Mouse (Mus musculus) heart, embryonic 15.5 days (tissue): ENCODE data around the gene Sfpq. TPM values are rescaled to one million over a fixed set of nuclear protein-coding genes. Genes with fewer than 3 reads are reported as not detected.

Experiments
- ATAC-seq: fragments of 200-750 bp; cut with Nextera tagmentation; replicated peaks from 2 replicates; pipeline ENCODE4 v1.8.0; 2017; ENCODE audit warnings: low read depth, moderate TSS enrichment; ENCODE audit not compliant: insufficient number of reproducible peaks, insufficient read depth, low FRiP score
- H3K27ac ChIP-seq: fragments of 300-500 bp; sonication (generic); 2 replicates; pipeline ENCODE4 v1.5.1; 2015; ENCODE audit warnings: mild to moderate bottlenecking, inconsistent platforms
- H3K27me3 ChIP-seq: fragments of 300-500 bp; sonication (generic); 2 replicates; pipeline ENCODE4 v1.6.1; 2015; ENCODE audit warnings: inconsistent platforms
- H3K36me3 ChIP-seq: fragments of 300-500 bp; sonication (generic); 2 replicates; pipeline ENCODE4 v1.6.1; 2015; ENCODE audit warnings: mild to moderate bottlenecking, inconsistent platforms
- H3K4me1 ChIP-seq: fragments of 300-500 bp; sonication (generic); replicated peaks from 2 replicates; pipeline ENCODE4 v1.6.1; 2015; ENCODE audit warnings: inconsistent platforms
- H3K4me2 ChIP-seq: fragments of 300-500 bp; sonication (generic); 2 replicates; pipeline ENCODE4 v1.6.1; 2015; ENCODE audit warnings: inconsistent platforms, mild to moderate bottlenecking, moderate library complexity
- H3K4me3 ChIP-seq: fragments of 300-500 bp; sonication (generic); 2 replicates; pipeline ENCODE4 v1.5.1; 2015; ENCODE audit warnings: mild to moderate bottlenecking, inconsistent platforms
- H3K9ac ChIP-seq: fragments of 300-500 bp; sonication (generic); 2 replicates; pipeline ENCODE4 v1.6.1; 2015; ENCODE audit warnings: mild to moderate bottlenecking, inconsistent platforms
- H3K9me3 ChIP-seq: fragments of 300-500 bp; sonication (generic); replicated peaks from 2 replicates; pipeline ENCODE4 v1.6.1; 2016; ENCODE audit warnings: inconsistent platforms
- WGBS: fragments of 180-500 bp; shearing (Covaris S2); methylation state at CpG from one replicate; pipeline ENCODE4 v1.1.7; 2015; ENCODE audit warnings: mixed read lengths; 5-methylcytosine and 5-hydroxymethylcytosine counted together
- polyA plus RNA-seq: library from polyadenylated mRNA; unstranded; fragments of >200 nt; fragmentation: Nextera tagmentation; extraction: Ambion mirVana; gene quantifications from 2 replicates; pipeline ENCODE4 v1.2.1, GENCODE M21; 2015

Sfpq gene
- polyA plus RNA-seq, 1 experiment from 2014 or later, result 42.1 TPM

DNA sequence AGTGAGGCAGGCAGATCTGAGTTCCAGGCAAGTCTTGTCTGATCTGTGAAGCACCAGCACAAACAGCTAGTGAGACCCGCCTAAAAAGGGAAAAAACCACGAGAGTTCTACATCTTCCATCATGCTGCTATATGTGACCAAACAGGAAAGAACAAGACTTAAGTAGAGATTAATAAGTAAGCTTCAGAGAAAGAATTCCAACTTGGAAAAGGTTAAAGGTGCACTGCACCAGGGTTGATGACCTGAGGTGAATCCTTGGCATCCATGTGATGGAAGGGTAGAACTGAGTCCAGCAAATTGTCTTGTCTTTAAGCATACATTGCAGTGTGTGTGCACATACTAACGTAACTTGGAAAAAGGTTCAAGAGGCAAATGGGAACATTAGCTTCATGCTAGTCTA, 16.0 kb downstream of the Sfpq start:
- H3K36me3 ChIP-seq, result peaks cover 69% of the 10 kb centered on the region
- H3K9ac ChIP-seq, result no peak overlapping the region
- H3K4me2 ChIP-seq, result no peak overlapping the region
- H3K4me3 ChIP-seq, result no peak overlapping the region
- no peak for ATAC-seq
- H3K27ac ChIP-seq, result no peak overlapping the region
- H3K4me1 ChIP-seq, result no peaks in the 10 kb centered on the region; the same call in 1 of the 2 replicates
- no peaks in the 10 kb centered on the region for H3K27me3 ChIP-seq
- H3K9me3 ChIP-seq, result no peaks in the 10 kb centered on the region
- 89% methylated on average over 3 of the region's 3 CpGs for WGBS

GRCm38 (mm10) chr4:127037908-127038827, 17.0 kb downstream of the Sfpq start:
- Histone ChIP-seq H3K27ac (no peak overlapping the region), H3K4me2 (no peak overlapping the region), H3K4me1 (no peaks in the 10 kb centered on the region; the same call in 1 of the 2 replicates), H3K4me3 (no peak overlapping the region), H3K9me3 (no peaks in the 10 kb centered on the region), H3K9ac (no peak overlapping the region), H3K36me3 (peaks cover 60% of the 10 kb centered on the region), H3K27me3 (no peaks in the 10 kb centered on the region)
- ATAC-seq, result no peak
- 80% methylated on average over 8 of the region's 8 CpGs for WGBS

- H3K36me3 ChIP-seq, result peaks cover 53% of the 10 kb centered on the region
- no peaks in the 10 kb centered on the region; the same call in 1 of the 2 replicates for H3K4me1 ChIP-seq
- H3K27me3 ChIP-seq, result no peaks in the 10 kb centered on the region
- WGBS, result 89% methylated on average over 3 of the region's 3 CpGs
- H3K4me3 ChIP-seq, result no peak overlapping the region
- no peak overlapping the region for H3K27ac ChIP-seq
- H3K4me2 ChIP-seq, result no peak overlapping the region
- no peak for ATAC-seq
- H3K9ac ChIP-seq, result no peak overlapping the region
- H3K9me3 ChIP-seq, result no peaks in the 10 kb centered on the region
Observed at GRCm38 (mm10) chr4:127038828-127039349, 17.8 kb downstream of the Sfpq start.

GRCm38 (mm10) chr4:127039871-127040483, 18.9 kb downstream of the Sfpq start:
- Histone ChIP-seq H3K9ac (no peak overlapping the region), H3K4me1 (no peaks in the 10 kb centered on the region), H3K9me3 (no peaks in the 10 kb centered on the region), H3K4me2 (no peak overlapping the region), H3K36me3 (peaks cover 43% of the 10 kb centered on the region), H3K4me3 (no peak overlapping the region), H3K27ac (no peak overlapping the region), H3K27me3 (no peaks in the 10 kb centered on the region)
- WGBS, result 72% methylated on average over 3 of the region's 3 CpGs
- ATAC-seq, result no peak

DNA sequence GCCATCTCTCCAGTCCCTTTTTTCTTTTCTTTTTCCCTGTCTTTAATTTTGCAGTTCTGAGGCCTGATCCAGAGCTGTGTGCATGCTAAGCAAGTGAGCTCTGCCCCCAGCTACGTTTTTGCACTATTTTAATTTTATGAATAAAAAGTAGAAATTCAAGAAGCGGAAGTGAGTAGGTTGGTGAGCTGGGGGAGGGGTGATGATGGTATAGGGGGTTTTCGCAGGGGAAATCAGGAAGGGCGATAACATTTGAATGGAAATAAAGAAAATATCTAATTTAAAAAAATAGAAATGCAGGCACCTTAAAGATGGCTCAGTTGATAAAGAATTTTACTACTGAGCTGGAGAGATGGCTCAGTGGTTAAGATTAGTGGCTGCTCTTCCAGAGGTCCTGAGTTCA, 22.4 kb downstream of the Sfpq start:
- WGBS, result 85% methylated on average over 4 of the region's 4 CpGs

DNA sequence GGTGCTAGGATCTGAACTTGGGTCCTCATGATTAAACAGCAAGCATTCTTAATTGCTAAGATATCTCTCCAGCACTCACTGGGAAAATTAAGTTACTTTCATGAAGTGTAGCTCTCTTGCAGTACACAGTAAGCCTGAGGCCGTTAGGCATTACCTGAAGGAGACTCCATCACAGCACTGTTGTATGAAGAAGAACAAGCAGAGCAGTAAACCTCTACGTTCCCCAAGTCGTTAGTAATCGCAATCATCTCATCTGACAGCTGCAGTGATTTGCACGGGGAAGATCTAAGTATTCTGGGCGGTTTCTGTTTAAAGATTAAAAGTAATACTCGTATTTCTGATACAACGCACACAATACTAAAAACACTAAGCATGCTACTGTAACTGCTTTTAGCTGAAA, 30.0 kb downstream of the Sfpq start:
- H3K9me3 ChIP-seq, result no peaks in the 10 kb centered on the region
- H3K4me3 ChIP-seq, result no peak overlapping the region
- H3K9ac ChIP-seq, result no peak overlapping the region
- 83% methylated on average over 8 of the region's 8 CpGs for WGBS
- H3K27me3 ChIP-seq, result no peaks in the 10 kb centered on the region
- ATAC-seq, result no peak
- H3K36me3 ChIP-seq, result peaks cover 26% of the 10 kb centered on the region
- no peak overlapping the region for H3K27ac ChIP-seq
- H3K4me1 ChIP-seq, result no peaks in the 10 kb centered on the region
- no peak overlapping the region for H3K4me2 ChIP-seq

More for the DNA sequence above, 22.4 kb downstream of the Sfpq start:
- H3K27ac ChIP-seq, result no peak overlapping the region
- H3K9me3 ChIP-seq, result no peaks in the 10 kb centered on the region
- peaks cover 23% of the 10 kb centered on the region for H3K36me3 ChIP-seq
- no peaks in the 10 kb centered on the region for H3K27me3 ChIP-seq
- no peak overlapping the region for H3K9ac ChIP-seq
- no peak overlapping the region for H3K4me2 ChIP-seq
- H3K4me3 ChIP-seq, result no peak overlapping the region
- no peak for ATAC-seq
- no peaks in the 10 kb centered on the region for H3K4me1 ChIP-seq

GRCm38 (mm10) chr4:127053071-127053470, 31.9 kb downstream of the Sfpq start:
- Histone ChIP-seq H3K27ac (no peak overlapping the region), H3K4me1 (no peaks in the 10 kb centered on the region), H3K27me3 (no peaks in the 10 kb centered on the region), H3K36me3 (peaks cover 29% of the 10 kb centered on the region), H3K9me3 (no peaks in the 10 kb centered on the region), H3K4me3 (no peak overlapping the region), H3K9ac (no peak overlapping the region), H3K4me2 (no peak overlapping the region)
- no peak for ATAC-seq
- 91% methylated on average over 5 of the region's 5 CpGs for WGBS

DNA sequence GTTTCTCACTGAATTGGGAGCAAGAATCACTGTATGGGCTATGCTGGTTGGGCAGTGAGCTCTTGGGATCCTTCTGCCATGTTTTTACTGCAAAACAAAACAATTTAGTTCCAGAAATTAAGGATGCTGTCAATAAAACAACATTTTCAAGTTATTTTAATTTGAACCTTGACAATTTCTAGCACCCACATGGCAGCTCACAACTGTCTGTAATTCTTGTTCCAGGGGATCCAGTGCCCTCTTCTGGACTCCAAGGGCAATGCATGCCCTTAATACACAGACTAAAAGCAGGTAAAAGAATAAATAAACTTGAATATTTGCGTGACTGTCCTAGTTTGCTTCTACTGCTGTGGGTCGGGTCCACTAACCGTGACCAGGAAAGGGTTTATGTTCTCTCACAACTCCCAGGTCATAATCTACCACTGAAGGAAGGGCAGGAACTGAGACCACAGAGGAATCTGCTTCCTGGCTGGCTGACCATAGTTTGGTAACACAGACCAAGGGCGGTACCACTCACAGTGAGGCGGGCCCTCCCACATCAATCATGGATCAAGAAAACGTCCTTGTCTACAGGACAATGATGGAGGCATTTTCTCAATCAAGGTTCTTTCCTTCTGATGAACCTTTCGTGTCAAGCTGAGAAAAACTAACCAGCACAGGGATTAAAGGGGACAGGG, 33.5 kb downstream of the Sfpq start:
- Histone ChIP-seq H3K9ac (no peak overlapping the region), H3K4me2 (no peak overlapping the region), H3K9me3 (no peaks in the 10 kb centered on the region), H3K27ac (no peak overlapping the region), H3K4me3 (no peak overlapping the region), H3K27me3 (no peaks in the 10 kb centered on the region), H3K4me1 (no peaks in the 10 kb centered on the region), H3K36me3 (peaks cover 20% of the 10 kb centered on the region)
- WGBS, result 86% methylated on average over 7 of the region's 7 CpGs
- no peak for ATAC-seq

DNA sequence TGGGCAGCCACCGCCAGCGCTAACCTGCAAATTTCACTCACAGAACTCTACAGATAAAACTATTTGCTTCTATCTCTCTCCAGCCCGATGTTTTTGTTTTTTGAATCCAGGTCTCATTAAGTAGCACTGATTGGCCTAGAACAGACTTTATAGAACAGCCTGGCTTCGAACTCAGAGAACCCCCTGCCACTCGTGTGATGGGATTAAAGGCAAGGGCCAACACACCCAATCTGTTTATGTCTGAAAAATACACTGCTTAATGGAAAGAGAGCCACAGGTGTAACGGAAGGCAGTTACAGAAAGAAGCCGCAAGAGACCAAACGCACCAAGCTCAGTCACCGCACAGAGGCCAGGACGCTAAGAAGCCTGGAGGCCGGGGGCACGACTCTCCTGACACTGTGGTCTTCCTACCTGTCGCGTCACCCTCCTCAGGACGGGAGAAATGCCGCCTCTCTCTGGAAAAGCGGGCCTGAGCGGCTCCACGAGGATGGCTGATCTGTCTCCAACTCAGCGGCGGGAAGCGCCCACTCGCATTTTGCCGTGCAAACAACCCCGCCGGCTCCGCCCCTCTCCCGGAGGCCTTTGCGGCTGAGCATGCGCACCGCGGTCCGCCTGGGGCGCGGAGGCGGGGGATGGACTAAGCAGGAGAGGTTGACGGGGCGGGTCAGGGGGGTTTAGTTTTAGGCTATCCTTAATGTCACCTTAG, 39.6 kb downstream of the Sfpq start, which contains the start of gene Zmym1:
Gene Zmym1 (minus strand): TSS at position 568 of the 706 bp plus-strand sequence.
- peak within 1 kb of the TSS; percentile 87 for H3K9ac ChIP-seq
- H3K27me3 ChIP-seq, result no peaks in the 10 kb centered on the region
- no peaks in the 10 kb centered on the region for H3K9me3 ChIP-seq
- peak within 1 kb of the TSS; percentile 62 for H3K27ac ChIP-seq
- peak within 1 kb of the TSS; percentile 80 for H3K4me2 ChIP-seq
- peak within 1 kb of the TSS; percentile 96 for H3K4me3 ChIP-seq
- under 1% methylated on average over 38 of the region's 38 CpGs for WGBS
- ATAC-seq, result peak; percentile 89
- peaks cover 6% of the 10 kb centered on the region; the same call in 1 of the 2 replicates for H3K4me1 ChIP-seq
- peaks cover 16% of the 10 kb centered on the region for H3K36me3 ChIP-seq

DNA sequence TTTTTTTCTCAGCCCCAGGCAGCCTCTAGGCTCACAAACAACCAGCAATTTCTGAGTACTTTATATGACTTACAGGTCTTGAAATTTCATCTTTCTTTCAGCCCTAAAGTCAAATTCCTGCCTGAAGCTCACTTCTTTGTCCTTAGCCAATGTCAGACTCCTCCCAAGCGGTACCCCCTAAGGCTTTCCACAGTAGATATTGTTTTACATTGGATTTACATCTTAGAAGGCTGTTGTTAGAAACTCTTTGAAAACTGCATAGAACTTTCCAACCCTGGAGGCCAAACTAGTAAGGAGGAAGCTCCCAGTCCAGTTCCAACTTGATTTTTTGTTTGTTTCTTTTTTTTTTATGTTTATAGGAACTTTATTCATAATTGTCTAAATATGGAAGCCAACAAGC, 42.9 kb downstream of the Sfpq start:
- no peak overlapping the region for H3K4me2 ChIP-seq
- no peak overlapping the region for H3K27ac ChIP-seq
- H3K9ac ChIP-seq, result no peak overlapping the region
- no peak for ATAC-seq
- no peaks in the 10 kb centered on the region for H3K9me3 ChIP-seq
- H3K36me3 ChIP-seq, result no peaks in the 10 kb centered on the region
- H3K27me3 ChIP-seq, result no peaks in the 10 kb centered on the region
- no peak overlapping the region for H3K4me3 ChIP-seq
- 48% methylated on average over 1 of the region's 1 CpGs for WGBS
- H3K4me1 ChIP-seq, result peaks cover 6% of the 10 kb centered on the region; the same call in 1 of the 2 replicates
